Mouse (Mus musculus) naive thymus-derived CD4-positive, alpha-beta T cell, adult 2 months (primary cell): ENCODE measurements at regions not wholly inside any gene's neighbourhood (a gene's known extent, or its start where the extent isn't known, plus 50 kb on each side); places are given as distances from the start of the nearest gene placed in this dataset.

ENCODE experiments used
- DNase-seq: peaks from one replicate; pipeline ENCODE4 v3.0.0-alpha.2; 2011; ENCODE audit warnings: low read depth

GRCm38 (mm10) chr13:43852888-43853287 is 68.3 kb downstream of the Cd83 start:
- no peak for DNase-seq

DNA sequence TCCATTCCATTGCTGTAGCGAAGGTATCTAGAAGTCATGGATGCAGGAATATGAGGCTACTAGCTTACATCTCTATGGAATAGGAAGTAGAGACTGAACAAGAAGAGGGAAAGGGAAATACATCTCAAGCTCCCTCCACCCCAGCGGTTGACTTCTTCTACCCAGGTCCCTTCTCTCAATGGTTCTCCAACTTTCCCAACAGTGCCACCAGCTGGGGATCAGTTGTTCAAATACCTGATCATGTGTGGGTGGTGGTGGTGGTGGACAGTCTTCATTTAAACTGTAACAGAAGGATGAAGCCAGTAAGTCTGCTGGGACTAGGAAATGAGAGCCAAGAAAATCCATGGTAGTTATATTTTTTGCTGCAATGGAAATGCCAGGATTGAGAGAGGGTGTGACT is 70.4 kb downstream of the Cd83 start:
- DNase-seq: no peak

GRCm38 (mm10) chr13:43860932-43861331 is 76.4 kb downstream of the Cd83 start:
- no peak for DNase-seq

DNA sequence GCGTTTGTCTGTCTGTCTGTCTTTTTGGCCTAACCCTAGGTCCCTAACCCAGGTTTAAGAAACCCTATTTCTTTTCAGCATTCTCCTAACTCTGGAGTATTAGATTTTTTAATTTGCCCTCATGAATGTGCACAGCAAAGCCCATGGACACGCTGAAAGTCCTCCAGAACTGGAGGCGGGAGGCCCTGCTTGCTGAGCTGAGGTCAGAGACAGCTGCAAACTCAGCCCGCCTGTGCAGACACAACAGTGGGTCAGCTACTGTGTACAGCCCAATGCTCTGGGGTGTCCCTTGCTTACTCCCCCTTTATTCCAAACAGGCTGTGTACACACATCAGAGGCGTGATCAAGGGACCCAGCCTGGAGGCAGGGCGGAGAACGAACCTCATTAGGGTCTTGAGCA is 76.8 kb downstream of the Cd83 start:
- no peak for DNase-seq

GRCm38 (mm10) chr13:43862056-43862455 is 77.5 kb downstream of the Cd83 start:
- no peak for DNase-seq

- DNase-seq: no peak
Observed at GRCm38 (mm10) chr13:43862586-43862985, 78.0 kb downstream of the Cd83 start.

DNA sequence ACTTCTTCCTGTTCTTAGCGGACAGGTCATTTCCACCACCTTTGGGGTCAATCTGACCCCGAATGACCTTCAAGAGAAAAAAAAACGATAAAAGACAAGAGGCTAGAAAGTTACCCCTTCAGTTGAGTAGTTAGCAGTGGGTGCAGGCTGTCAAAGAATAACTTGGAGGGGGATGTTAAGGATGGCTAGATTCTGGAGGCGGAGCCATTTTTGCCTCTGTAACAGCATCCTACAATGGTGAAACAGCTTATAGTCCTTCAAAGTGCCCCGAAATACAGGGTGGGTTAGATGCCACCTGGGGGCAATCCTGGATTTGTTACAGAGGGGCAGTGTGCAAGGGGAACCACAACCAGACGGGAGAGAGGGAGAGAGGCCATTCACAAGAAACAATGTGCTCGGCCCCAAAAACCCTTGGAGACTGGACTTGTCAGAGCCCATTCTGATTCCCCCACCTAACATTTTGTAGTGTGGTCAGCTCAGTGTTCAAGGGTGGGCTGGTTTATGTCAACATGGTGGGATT is 79.1 kb downstream of the Cd83 start:
- DNase-seq: no peak

DNA sequence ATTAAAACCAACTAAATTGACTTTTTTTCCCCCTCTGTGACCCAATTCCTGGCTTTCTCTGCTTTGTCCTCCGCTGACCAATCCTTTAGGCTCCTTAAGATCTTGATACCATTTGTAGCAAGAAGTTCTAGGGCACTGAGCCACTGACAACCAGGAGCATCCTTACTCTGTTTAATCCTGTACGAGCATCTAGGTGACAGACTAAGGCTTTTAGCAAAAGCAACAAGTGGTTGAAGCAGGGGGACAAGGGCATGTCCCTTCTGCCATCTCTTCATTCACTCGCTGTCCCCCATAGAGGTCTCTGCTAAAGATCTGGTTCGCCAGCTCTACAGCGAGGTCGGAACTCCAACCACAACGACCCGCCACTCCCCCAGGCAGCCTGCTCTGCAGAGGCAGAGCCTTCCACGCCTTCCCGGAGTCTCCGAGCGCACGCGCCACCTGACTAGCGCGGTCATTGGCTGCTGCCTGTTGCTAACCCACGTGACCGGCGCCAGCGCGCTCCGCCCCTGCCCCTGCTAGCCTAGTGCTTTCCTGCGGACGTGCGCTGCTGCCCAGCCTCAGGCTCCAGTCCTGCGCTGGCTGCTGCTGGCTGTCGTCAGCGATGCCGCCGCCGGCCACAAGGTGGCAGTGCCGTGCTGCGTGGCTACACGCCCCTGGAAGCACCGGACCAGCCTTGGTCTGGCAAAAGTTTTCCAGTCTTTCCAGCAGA is 79.7 kb downstream of the Cd83 start:
- DNase-seq: peak; percentile 98

GRCm38 (mm10) chr13:43865036-43865435 is 80.5 kb downstream of the Cd83 start:
- DNase-seq: no peak

DNA sequence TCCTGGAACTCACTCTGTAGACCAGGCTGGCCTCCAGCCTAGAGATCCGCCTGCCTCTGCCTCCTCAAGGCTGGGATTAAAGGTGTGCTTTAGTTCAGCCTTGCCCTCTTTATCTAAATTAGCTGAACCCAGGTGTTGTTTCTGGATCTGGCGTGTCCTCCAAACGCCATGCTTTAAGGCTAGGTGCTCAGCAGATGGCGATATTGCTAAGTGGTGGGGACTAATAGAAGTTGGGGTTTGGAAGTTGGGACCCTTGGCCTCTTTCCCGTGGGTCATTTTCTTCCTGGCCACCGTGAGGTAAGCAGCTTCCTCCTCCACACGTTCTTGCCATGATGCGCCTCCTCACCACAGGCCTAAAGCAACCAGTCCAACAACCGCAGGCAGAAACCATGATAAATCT is 91.3 kb downstream of the Cd83 start:
- no peak for DNase-seq

- no peak for DNase-seq
Observed at GRCm38 (mm10) chr13:43887284-43887683, 102.7 kb downstream of the Cd83 start.

DNA sequence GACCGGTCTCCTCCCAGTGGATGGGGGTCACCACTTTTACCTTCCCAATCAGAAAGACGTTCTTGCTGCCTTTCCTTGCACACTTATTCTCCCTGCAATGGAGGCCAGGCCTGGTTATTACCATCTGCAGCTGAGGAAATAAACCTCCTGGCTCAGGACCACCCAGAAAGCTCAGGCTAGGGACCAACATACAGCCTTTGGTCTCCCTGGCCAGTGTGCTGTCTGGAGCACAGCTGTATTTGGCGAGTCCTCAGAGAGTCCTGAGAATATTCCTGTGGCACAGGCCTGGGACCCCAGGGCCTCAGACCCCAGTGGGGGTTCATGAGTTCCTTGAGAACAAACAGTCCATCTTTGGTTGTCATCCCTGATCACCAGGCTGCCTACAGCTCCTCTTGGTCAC is 107.4 kb downstream of the Cd83 start:
- no peak for DNase-seq

DNA sequence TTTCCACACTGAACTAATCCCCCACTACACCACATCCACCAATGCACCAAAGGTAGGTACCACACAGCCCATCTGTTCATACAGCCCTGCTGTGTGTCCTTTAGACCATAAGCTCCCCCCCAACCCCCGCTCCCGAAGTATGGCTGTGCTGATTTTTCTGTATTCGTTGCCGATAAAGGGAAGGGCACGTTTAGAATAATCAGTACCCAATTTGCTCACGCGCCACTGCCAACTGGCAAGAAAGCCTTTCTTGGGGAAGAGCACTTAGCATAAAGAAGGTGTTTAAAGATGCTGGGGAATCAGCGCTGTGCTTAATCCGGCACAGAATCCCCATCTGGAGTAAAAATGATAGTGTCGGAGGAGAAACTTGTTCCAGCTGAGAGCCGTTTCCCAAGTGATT is 111.4 kb downstream of the Cd83 start:
- DNase-seq: no peak

DNA sequence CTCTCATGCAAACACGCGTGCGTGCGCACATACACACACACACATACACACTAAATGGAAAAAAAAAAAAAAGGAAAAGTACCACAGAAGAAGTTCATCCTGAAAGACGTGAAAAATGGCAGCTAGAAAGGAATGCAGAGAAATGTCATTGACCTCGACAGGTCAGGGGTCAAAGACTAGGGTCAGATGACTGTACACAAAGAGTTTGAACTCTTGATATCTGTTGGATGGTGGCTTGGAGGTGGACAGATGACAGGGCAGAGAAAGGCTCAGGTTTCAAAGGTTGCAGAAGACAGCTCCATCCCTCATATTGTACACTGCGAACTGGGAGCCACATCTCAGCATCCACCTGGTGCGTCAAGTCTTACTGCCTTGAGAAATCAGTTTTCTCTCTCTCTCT is 112.5 kb downstream of the Cd83 start:
- no peak for DNase-seq

- peak; percentile 26 for DNase-seq
Observed at GRCm38 (mm10) chr13:43898555-43899258, 114.1 kb downstream of the Cd83 start.

- no peak for DNase-seq
Observed at GRCm38 (mm10) chr13:43900115-43900514, 115.5 kb downstream of the Cd83 start.

DNA sequence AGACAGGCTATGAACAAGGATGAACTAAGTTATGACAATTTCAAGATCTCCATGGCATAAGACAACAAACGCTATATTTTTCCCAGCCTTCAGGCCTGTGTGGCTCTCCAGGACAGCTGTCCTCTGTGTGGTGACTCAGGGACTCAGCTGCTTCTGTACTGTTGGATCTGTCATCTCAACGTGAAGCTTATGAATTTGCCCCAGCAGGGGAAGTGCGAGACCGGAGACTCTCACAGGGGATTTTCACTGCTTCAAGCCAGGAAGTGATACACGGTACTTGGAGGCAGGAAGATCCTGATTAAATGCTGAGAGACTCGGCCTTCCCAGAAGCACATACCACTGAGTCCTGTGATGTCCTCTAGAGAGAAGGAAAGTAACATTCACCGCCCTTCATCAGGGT is 116.2 kb downstream of the Cd83 start:
- no peak for DNase-seq

- no peak for DNase-seq
Observed at GRCm38 (mm10) chr13:43903391-43903790, 118.8 kb downstream of the Cd83 start.

GRCm38 (mm10) chr13:43904291-43904690 is 119.7 kb downstream of the Cd83 start:
- DNase-seq: no peak

- DNase-seq: peak; percentile 77
Observed at GRCm38 (mm10) chr13:43906241-43906640, 121.7 kb downstream of the Cd83 start.

DNA sequence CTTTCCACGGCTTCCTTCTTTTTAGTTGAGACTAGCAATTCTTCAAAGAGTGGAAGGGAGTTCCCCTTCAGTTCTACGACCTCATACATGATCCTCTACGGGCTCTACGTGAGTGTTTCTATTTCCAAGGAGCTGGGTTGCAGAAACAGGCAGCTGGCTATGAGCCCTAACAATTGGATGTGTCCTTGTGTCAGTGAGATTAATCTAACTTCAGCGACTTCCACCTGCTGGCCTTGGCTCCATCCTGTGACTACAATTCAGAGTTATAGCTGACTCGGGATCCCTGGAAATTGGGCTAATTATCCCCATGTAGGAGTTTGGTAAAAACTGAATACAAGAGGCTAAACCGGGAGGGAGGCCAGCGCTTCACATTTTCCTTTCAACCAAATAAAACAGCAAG is 122.8 kb downstream of the Cd83 start:
- DNase-seq: peak; percentile 46

- DNase-seq: no peak
Observed at GRCm38 (mm10) chr13:43908041-43908644, 123.6 kb downstream of the Cd83 start.

DNA sequence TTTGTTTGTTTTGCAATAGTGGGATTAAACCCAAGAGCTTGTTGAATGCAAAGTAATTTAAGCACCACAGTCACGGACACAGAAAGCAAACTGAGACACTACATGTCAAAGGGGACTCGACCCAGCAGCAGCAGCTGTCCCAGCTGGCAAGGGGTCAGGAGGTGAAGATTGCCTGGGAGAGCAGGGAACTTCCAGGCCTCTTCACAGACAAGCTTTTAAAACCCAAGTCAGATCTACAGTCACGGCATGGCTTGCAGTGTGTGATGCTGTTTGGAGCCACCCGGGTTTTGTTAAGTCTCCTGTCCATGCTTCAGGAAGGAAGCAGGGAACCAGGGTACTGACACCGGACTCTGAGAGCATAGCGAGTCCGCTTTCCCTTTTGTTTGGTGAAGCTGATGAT is 125.4 kb downstream of the Cd83 start:
- DNase-seq: no peak
